Mouse (Mus musculus) kidney, postnatal 25 days (tissue): ENCODE results near the gene Plxna2.

ENCODE experiments used
- DNase-seq, 2 experiments: peaks; one replicate each; pipeline ENCODE4 v3.0.0; 2021; ENCODE audit warnings: mixed read lengths in 2 of 2

Gene Plxna2

DNA sequence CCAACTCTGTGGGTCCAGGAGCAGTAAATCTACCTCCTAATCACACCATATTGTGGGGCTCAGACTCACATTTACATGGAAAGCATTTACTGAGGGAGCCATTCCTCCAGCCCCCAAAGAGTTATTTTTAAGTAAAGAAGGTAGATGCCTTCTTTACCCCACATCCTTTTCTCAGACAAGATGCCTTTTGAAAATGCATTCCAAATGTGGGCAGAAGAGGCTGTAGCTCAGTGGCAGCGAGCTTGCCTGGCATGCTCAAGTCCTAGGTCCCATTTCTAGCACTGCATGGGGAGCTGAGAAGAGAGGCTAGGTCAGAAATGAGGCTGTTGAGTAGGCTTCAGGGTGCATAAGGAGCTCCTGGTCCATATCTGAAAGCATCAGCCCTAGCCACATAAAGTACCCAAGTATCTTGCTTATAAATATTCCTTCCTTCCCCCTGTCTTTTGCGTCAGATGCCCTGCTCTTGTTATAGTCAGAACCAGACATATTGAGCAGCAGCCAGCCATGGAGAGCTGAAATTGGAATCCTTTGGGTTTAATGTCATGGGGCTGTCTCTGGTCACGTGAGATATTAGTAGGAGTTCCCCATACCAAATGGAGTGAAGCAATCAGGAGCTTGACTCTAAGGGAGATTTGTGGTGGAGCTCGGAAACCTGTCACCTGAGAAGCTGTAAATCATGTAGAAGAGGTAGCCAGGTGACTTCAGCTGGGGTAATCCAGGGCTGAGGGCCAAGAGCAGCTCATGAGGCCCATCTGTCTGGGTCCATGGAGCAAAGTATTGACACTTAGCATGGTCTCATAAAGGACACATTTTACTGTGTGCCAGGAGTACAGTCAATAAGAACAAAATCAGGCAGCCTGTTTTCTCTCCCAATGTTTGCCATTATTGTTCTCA lies 96.4 kb downstream of the Plxna2 start:
- peak in 1 of 2 experiments; percentile 34 for DNase-seq

- DNase-seq: no peak
These were observed 99.4 kb downstream of the Plxna2 start for GRCm38 (mm10) chr1:194717451-194717874.

- DNase-seq: peak in 1 of 2 experiments; percentile 32
These were observed 102.4 kb downstream of the Plxna2 start for GRCm38 (mm10) chr1:194720406-194720805.

DNA sequence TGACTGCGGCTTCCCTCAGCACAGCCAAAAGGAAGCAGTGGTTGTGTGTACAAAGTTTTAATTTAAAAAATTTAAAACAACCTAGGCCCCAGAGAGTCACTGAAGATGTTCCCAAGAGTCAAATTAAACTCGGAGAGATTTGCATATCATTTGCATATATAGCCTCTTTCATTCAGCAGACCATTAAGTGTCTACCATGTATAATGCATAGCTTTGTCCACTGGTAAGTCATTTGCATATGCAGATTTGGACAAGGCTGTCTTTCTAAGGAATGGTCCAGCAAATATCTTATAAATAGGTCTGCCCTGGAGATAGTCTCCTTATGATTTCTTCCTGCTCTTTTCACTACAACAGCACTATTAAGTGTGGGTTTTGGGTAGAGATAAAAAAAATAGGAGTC lies 103.2 kb downstream of the Plxna2 start:
- no peak for DNase-seq

GRCm38 (mm10) chr1:194722329-194722728 lies 104.3 kb downstream of the Plxna2 start:
- DNase-seq: peak; percentile 75 to 85

GRCm38 (mm10) chr1:194734836-194735235 lies 116.8 kb downstream of the Plxna2 start:
- no peak for DNase-seq

GRCm38 (mm10) chr1:194739894-194740293 lies 121.9 kb downstream of the Plxna2 start:
- peak in 1 of 2 experiments; percentile 8 for DNase-seq

DNA sequence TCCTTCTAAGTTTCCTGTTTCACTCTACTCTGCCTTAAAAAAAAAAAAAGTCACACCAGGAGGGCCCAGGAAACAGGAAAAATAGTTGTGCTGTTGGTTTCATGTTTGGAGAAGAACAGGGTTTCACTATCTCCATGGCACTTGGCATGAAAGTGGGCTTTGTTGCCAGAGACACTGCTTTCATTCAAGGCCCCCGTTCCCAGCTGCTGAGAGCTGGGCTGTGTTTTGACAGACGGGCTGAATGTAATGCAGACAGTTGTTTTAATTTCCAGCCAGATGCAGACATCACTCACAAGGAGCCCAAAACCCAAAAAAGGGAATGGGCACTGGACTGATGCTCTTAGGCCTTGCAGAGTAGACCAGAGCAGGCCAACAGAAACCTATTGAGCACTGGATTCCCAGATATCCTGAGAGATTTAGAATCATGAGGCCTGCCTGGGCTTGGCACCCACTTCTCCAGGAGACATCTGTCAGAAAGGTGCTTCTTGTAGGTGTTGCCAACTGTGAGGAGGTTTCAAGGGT lies 124.9 kb downstream of the Plxna2 start:
- no peak for DNase-seq

DNA sequence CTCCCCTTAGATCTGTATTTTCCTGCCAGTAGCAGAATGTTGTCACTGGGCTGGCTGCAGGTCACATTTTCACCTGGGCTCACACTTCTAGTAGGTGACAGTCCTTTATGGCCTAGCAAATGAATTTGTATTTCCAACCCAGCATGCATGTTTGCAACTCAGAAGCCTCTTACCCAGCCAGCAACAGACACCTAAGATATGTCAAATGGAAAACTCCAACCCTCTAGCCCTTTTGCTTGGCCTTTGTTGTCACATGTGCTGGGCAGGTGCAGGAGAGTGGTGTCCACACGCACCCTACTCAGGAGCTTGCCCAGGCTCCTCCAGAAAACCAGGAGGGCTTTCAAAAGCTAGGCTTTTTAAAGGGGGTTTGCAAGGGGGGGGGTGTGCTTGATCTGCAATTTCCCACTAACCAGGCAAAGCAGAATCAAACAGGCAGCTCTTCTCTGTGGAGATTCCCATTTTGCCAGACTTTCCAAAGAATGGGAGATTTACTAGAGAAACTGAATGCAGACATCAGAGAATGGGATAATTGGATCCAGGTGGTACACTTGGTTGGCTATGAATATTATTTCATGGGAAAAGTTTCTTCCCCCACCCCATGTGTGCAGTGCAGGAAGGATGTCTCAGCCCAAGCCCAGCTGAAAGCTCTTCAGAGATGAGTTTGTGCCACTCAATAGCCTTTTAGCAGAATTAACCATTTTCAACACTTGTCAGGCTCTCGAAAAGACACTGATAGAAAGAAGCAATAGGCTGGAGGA lies 127.3 kb downstream of the Plxna2 start:
- DNase-seq: no peak

DNA sequence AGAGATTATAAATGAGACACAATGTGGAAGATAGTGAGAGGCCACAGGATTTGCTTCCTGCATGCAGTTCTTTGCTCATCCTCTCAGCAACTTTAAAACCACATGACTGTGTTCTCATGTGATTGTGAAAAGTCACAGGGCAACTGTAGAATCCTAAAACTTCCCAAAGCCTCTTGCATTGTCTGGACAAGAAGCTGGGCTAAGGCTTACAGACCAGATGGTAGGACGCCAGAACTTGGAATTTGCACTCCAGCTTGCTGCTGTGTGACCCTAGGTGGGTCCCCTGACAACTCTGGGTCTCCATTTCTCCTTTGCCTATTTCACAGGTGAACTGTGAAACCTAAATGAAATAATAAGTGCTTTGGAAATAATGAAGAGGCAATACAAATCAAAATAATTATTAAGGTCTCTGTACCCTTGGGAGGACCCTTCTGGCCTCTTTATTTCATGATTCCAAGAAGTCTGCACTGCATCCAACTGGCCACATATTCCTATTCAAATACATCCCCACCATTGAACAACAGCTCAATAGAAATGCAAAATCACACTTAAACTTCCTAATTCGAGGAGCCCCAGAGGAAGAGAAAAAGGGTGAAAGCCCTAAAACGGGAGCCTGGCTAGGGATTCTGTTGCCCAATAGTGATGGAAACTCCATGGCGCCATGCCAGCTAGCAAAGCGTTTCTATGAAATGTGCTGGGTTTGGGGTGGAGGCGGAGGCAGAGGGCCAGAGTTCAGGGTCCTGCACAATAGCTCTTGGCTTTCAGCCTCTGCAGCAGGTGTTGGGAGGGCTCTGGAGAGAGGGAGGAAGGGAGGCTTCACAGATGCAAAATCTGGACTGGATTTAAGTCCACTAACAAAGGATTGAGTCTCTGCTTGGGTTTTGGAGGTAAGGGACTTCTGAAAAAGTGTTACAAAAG lies 128.6 kb downstream of the Plxna2 start:
- DNase-seq: peak; percentile 83 to 90

- no peak for DNase-seq
These were observed 129.2 kb downstream of the Plxna2 start for GRCm38 (mm10) chr1:194747258-194747657.

DNA sequence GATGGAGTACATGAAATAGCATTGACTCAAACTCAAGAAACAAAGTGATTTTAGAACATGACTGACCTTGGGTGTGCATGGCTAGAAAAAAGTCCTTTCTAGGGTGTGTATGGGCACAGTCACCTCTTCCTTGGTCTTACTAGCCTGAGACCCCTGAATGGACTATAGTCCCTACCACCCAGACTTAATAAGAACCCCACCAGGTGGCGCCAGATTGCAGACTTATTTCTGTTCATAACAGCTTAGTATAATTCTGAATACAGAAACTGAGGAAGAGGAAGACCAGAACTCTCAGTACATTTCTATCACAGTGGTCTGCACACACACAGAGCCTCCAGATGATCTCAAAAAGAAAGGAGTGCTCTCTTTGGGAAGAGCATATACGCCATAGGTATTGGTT lies 135.2 kb downstream of the Plxna2 start:
- peak in 1 of 2 experiments; percentile 78 for DNase-seq

DNA sequence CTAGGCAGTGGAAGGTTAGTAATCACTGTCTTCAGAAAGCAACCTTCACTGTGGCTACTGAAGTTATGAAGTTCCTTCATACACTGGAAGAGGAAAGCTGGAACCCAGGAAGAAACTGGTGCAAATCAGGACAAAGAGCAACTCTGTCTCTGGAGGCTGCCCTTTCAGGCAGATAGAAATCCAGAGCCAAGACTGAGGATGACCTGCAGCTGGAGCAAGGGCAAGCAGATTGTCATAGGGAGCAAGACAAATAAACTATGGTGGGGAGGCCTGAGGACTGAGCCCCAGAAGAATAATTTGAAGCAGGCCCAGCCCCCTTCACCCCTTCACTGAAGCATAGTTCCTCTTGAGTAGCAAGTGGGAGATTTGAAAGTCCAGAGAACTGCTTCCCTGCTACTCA lies 138.0 kb downstream of the Plxna2 start:
- DNase-seq: peak in 1 of 2 experiments; percentile 39

- DNase-seq: no peak
These were observed 138.4 kb downstream of the Plxna2 start for GRCm38 (mm10) chr1:194756409-194756808.

DNA sequence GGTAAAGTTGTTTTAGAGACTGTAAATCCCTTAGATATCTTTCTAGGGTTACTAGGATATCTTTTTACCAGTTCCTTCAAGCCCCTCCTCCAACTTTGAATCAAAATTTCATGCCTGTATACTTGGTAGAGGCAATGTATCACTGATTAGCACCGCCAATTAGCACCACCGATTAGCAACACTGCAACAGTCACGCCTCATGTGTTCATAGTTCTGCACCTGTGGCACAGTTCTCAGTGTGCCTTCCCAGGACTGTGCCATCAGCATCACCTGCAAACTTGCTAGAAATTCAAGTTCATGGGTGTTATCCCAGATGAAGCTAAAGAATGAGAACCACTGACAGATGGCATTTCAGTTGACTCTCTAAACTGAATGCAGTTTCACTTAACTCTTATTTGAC lies 138.8 kb downstream of the Plxna2 start:
- no peak for DNase-seq

- DNase-seq: peak in 1 of 2 experiments; percentile 34
These were observed 143.6 kb downstream of the Plxna2 start for GRCm38 (mm10) chr1:194761432-194762212.

- no peak for DNase-seq
These were observed 144.9 kb downstream of the Plxna2 start for GRCm38 (mm10) chr1:194762896-194763295.

GRCm38 (mm10) chr1:194764951-194765350 lies 146.9 kb downstream of the Plxna2 start:
- no peak for DNase-seq

DNA sequence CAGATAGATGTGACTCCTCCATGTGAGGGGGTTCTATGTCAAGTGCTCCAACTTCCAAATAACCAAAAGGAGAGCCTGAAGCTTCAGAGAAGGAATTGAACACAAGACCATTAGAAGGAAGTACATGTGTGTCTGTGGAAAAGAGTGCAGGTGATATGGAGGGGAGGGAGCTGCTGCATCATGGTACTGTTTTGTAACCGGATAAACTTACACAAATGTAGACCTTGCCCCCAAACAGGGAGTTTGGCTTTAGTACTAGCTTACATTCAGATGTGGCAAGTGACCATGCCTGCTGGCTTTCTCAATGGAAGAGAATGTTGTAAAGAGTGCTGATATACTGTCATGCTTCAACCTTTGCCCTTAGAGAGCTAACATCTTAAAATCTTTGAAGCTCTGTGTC lies 150.8 kb downstream of the Plxna2 start:
- DNase-seq: no peak

DNA sequence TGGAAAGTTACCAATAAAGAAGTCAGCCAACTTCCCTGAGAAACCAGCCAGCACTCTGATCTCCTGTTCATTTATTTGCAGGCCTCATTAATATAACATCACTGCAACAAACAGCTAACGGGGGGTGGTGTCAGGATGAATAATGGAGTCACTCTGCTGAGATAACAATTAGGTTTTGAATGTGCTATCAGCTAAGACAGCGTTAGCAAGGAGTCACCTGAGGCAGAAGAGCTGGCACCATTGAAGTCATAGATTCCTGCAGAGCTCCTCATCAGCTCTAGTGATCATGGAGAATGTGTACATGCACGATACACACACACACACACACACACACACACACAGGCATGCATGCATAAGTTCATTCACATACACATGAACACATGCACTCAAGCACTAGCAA lies 154.0 kb downstream of the Plxna2 start:
- no peak for DNase-seq

DNA sequence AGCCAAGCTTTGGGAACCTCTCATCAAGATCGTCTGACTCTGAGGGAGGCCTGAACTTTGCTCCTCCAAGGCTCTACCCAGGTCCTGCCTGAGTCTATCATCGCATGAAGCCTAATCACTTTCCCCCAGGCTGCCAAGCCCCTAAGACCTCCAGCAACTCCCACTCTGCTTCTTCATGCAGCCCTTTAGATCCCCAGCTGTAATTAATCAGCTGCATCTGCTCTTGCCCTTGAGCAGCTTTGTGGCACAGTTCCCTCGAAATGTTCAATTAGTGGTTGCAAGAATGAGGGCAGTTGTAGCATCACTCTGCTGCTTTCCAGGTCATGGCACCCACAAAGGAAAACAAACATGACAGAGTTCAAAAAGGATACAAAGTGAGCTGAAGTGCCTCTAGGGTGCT lies 155.9 kb downstream of the Plxna2 start:
- DNase-seq: no peak

- DNase-seq: no peak
These were observed 156.3 kb downstream of the Plxna2 start for GRCm38 (mm10) chr1:194774350-194774749.
